Mouse (Mus musculus): ENCODE measurements around the gene Slc46a1.
A peak's percentile ranks its signal among the peaks of the same experiment; 100 is the strongest.

Gene Slc46a1

DNA sequence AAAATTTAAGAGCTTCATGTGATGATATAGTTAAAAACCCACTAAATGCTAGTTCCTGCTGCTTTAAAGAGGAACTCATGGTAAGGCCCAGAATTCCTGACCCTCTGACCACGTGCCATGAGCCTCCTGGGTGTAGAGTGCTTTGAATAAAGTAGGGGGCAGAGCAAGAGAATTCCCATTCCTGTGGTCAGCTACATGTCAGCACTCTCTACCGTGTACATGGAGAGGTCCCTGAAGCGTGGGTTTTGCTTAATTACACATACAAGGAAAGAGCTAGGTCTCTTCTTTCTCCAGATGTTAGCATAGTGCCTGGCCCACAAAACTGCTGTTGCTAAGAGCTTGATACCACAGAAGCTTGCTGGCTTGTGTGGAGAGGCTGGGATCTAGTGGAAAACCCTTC is 39.9 kb downstream of the Slc46a1 start:
- DNase-seq = no peak

DNA sequence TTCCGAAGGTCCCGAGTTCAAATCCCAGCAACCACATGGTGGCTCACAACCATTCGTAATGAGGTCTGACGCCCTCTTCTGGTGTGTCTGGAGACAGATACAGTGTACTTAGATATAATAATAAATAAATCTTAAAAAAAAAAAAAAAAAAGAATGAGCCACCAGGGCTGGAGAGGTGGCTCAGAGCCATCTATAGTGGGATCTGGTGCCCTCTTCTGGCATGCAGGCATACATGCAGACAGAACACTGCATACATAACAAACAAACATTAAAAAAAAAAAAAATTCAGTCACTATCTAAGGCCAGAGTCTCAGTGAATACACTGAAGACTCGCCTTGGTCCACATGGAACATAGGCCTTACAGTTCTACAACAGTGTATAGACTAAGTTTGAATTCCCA is 43.7 kb downstream of the Slc46a1 start:
- no peak for DNase-seq

DNA sequence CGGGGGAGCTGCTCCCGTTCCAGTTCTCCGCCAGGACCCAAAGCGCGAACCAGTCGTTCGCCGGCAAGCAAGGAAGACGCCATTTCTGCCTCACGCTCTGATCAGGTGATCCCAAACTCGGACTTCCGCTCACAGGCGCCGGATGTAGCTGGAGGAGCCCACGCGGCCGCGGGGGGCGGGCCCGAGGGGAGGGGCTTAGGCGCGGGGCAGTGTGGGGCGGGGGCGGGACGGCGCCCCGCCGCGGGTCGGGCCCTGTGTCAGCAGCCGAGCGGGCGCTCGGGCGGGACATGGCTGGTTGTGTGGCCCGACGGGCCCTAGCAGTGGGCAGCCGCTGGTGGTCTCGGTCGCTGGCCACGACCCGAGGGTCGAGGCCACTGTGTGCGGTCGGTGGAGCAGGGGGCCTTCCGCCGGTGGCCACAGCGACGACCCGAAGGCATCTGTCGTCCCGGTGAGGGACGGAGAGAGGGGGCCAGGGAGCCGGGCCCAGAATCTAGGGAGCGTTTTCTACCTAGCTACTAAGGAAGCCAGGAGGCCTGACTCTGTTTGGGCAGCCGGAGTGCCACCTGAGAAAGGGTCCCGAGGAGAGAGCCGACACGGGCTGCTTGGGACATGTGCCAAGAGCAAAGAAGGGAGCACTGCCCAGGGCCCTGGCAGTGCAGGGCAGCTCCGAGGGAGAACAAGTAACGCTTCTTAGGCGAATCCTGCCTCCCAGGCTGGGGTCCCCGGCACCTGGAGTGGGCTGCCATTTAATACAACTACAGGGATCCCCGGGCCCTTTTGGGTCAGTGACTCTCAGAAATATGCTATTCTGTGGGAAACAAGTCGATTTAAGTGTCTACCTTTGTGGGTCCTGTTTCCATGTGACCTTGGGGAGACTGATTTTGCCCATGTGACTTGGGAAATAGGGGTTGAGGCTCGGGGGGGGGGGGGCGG is 46.8 kb downstream of the Slc46a1 start, which contains the start of the genes Tmem199 and Poldip2:
TSS of gene Tmem199 (minus strand) at position 148 of the 933 bp plus-strand sequence.
TSS of gene Poldip2 (plus strand) at position 169 of the 933 bp plus-strand sequence.
- peak; percentile 90 for DNase-seq

DNA sequence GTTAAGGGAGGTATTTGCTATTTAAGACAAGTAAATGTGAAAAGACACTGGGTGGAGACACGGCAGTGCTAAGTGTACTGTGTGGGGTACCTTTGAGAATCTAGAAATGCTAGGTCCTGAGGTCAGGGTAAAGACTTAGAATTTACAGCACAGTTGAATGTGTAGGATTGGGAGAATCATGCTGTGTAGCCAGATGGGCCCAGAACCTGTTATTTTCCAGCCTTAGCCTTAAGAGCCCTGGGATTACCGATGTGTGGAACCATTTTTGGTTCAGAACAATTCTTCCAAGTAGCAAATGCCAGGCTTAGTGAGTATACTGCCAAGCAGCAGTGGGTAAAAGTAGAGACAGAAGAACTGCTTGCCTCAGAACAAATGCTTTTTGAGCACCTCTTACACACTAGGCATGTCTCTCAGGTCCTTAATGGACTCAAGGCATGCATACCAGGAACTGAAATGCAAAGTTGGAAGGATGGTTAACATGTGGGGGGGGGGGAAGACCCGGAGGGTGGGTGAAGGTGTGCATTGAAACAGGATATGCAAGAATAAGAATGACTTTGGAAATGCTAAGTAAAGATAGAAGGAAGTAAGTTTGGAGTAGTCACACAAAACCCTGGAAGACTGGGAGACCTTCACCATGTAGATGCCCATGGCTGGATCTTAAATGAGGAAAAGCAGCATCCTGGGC is 47.8 kb downstream of the Slc46a1 start:
- no peak for DNase-seq

DNA sequence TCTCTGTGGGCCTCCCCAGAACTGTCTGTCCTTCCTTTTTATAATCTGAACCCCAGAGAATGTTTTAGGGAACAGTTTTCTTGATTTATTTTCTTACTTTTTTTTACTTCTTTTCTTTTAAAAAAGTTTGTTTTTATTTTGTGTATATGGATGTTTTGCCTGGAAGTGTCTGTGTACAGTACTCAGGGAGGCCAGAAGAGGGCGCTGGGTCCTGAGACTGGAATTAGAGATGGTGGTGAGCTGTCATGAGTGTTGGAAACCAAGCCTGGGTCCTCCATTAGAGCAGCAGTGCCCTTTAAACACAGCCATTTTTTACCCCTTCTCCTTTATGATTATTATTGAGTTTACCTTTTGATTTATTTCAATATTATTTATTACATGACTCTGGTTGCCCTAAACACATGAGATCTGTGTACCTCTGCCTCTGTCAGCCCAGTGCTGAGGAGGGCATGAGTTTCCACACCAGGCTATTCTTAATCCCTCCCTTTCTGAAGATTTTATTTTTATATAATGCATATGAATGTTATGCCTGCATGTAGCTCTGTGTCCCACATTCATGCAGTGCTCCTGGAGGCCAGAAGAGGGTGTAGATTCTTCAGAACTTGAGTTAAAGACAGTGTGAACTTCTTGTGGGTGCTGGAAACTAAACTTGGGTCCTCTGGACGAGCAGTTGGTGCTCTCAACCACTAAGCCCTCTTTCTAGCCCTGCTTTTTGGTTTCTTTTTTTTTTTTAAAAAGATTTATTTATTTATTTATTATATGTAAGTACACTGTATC is 50.2 kb downstream of the Slc46a1 start:
- DNase-seq = no peak

DNA sequence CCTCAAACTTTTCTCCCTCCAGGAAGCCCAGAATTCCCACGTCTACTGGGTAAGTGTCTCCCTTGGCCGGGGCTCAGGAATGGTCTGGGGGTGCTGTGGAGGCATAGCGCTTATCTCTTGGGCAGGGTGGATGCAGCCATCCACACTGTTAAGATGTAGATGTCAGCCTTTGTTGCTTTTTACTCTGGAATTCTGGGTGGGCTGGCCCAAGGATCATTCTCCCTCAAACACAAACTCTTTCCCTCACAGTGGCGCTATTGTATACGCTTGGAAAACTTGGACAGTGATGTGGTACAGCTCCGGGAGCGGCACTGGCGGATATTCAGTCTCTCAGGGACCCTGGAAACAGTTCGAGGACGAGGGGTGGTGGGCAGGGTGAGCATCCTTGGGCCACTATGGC is 53.4 kb downstream of the Slc46a1 start:
- no peak for DNase-seq

Data from cerebellum, adult 9-11 months (tissue).